ENCODE assay signal across 20 mouse cellular contexts in the genomic region with DNA sequence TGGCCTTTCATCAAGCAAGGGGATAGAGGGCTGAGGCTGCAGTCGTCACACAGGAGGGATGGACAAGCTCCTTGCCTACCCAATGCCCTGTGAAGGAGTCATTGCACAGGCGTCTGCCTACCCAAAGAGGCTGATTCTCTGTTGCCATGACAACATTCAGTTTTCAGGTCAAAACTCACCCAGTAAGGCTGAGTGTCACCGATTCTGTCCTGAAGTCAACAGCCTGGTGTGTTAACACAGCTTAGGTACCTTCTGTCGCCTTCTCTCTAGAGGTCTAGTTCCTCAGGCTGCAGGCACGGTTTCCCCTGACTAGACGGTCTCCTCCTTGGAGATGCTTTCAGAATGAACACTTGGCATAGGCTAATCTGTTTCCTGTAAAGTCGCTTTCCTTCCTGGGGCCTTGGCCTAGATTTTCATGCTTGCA. TPM values are rescaled to one million over a fixed set of nuclear protein-coding genes. Genes with fewer than 3 reads are reported as not detected.
DNase-seq lines count a peak whose midpoint lies in the region; TF ChIP-seq lines count a peak whose summit lies in the region.
"Had no signal": no experiment of that assay in that cellular context is flagged by ENCODE, and none has a peak within 500 bp of the region (broad histone marks: within the 10 kb centered on the region; RNA-seq: fewer than 3 reads in every experiment).

No protein-coding gene starts in this region.

- H3K4me1 ChIP-seq in liver, adult 2 months (ENCODE audit: control insufficient read depth, insufficient read depth, low read length): peaks cover 3% of the 10 kb centered on the region; the same call in 1 of the 2 replicates
- no peaks in the 10 kb centered on the region for H3K4me1 ChIP-seq in kidney, adult 2 months (ENCODE audit: control insufficient read depth, insufficient read depth, low read length)
- H3K4me1 ChIP-seq: hindbrain, embryonic 12.5 days; intestine, embryonic 15.5 days; midbrain, embryonic 12.5 days had no signal

- no peak for TF ChIP-seq CTCF in liver, adult 2 months (IDR thresholded peaks at IDR 0.05; ENCODE audit: low read depth, low read length)
- no peak for TF ChIP-seq CTCF in kidney, adult 2 months (conservative IDR thresholded peaks at IDR 0.05; ENCODE audit: insufficient read depth, insufficient read length, low read depth, low read length)

- H3K27me3 ChIP-seq in liver, adult 2 months (ENCODE audit: control insufficient read depth, insufficient read depth, low read length): no peaks in the 10 kb centered on the region
- no peaks in the 10 kb centered on the region for H3K27me3 ChIP-seq in kidney, adult 2 months (replicated peaks; ENCODE audit: control insufficient read depth, insufficient read depth, low read length)
- H3K27me3 ChIP-seq: hindbrain, embryonic 12.5 days; intestine, embryonic 15.5 days; midbrain, embryonic 12.5 days had no signal

- peak; percentile 35 for DNase-seq in cerebellum, adult 11-12 months
- DNase-seq in cerebellum, postnatal 4 days (ENCODE audit: low spot score in 2 of 2): no peak
- peak; percentile 31 to 40 for DNase-seq in frontal cortex, postnatal 36 days (ENCODE audit: low spot score in 2 of 2)
- DNase-seq in frontal cortex, postnatal 14 days (ENCODE audit: low spot score in 2 of 2): no peak
- DNase-seq in liver, adult 2 months (ENCODE audit: extremely low read depth, low read depth, low spot score): peak; percentile 20
- DNase-seq in liver: no peak
- DNase-seq in brain, adult 2 months (ENCODE audit: low read depth, low spot score): peak; percentile 85
- DNase-seq in kidney, adult 2 months: no peak
- DNase-seq: adrenal gland, postnatal 36 days; gastrocnemius, adult 2 months; heart, postnatal 10 days; kidney, postnatal 4 days; thymus, postnatal 14 days had no signal

- H3K27ac ChIP-seq in liver, adult 2 months (replicated peaks; ENCODE audit: insufficient read depth, low read depth, low read length): no peak overlapping the region
- H3K27ac ChIP-seq in kidney, adult 2 months (ENCODE audit: insufficient read depth, low read depth, low read length): no peak overlapping the region
- H3K27ac ChIP-seq: embryonic facial prominence, embryonic 10.5 days; gastrocnemius, adult 2 months; hindbrain, embryonic 12.5 days; intestine, embryonic 15.5 days; liver, embryonic 14.5 days; midbrain, embryonic 12.5 days had no signal

- H3K79me2 ChIP-seq in liver, adult 2 months (ENCODE audit: control insufficient read depth, insufficient read depth, low read length): no peaks in the 10 kb centered on the region

- H3K36me3 ChIP-seq in liver, adult 2 months (ENCODE audit: control insufficient read depth, insufficient read depth, low read length): no peaks in the 10 kb centered on the region; the same call in 1 of the 2 replicates
- H3K36me3 ChIP-seq in kidney, adult 2 months (ENCODE audit: control insufficient read depth, insufficient read depth, low read length): no peaks in the 10 kb centered on the region

- H3K9ac ChIP-seq in liver, adult 2 months (ENCODE audit: low read depth, low read length): no peak overlapping the region
- H3K9ac ChIP-seq: hindbrain, embryonic 12.5 days; intestine, embryonic 15.5 days; liver, embryonic 14.5 days; midbrain, embryonic 12.5 days had no signal

- WGBS in liver, adult 2 months: 77% methylated on average over 7 of the region's 7 CpGs
- WGBS in kidney, adult 2 months: 75% methylated on average over 7 of the region's 7 CpGs

- TF ChIP-seq POLR2A in liver, adult 2 months (IDR thresholded peaks at IDR 0.05; ENCODE audit: extremely low read depth, insufficient read depth, low read length): no peak
- TF ChIP-seq POLR2A in kidney, adult 2 months (IDR thresholded peaks at IDR 0.05; ENCODE audit: low read depth, low read length): no peak

- no peak overlapping the region for H3K4me3 ChIP-seq in liver, adult 2 months (ENCODE audit: insufficient read depth, low read depth, low read length)
- no peak overlapping the region for H3K4me3 ChIP-seq in kidney, adult 2 months (ENCODE audit: insufficient read depth, low read depth, low read length)
- H3K4me3 ChIP-seq: embryonic facial prominence, embryonic 10.5 days; gastrocnemius, adult 2 months; hindbrain, embryonic 12.5 days; intestine, embryonic 15.5 days; midbrain, embryonic 12.5 days; myocyte had no signal

RNA-seq across cellular contexts. Expression of a gene that starts 14.9 kb away (rescaled TPM):
- total RNA-seq in liver, adult 2 months (2014; rRNA removed): 2.3 and 2.8 TPM in 2 replicates
- polyA plus RNA-seq in liver, adult 2 months (2012; rRNA removed): 2.6 and 5.1 TPM in 2 replicates
- polyA plus RNA-seq in kidney, adult 2 months (2012; rRNA removed): 7.1 and 8.5 TPM in 2 replicates

RNA-seq across cellular contexts. Expression of a gene that starts 15.0 kb away (rescaled TPM):
- 7.4 and 9.2 TPM in 2 replicates for total RNA-seq in liver, adult 2 months (2014; rRNA removed)
- polyA plus RNA-seq in liver, adult 2 months (2012; rRNA removed): 1.9 and 2.6 TPM in 2 replicates
- polyA plus RNA-seq in kidney, adult 2 months (2012; rRNA removed): 3.6 and 5.3 TPM in 2 replicates

RNA-seq across cellular contexts. Expression of a gene that starts 45.6 kb away (rescaled TPM):
- 1.3 and 1.7 TPM in 2 replicates for total RNA-seq in liver, adult 2 months (2014; rRNA removed)
- polyA plus RNA-seq in liver, adult 2 months (2012; rRNA removed): 1.1 and 1.9 TPM in 2 replicates
- polyA plus RNA-seq in kidney, adult 2 months (2012; rRNA removed): 11.4 and 11.6 TPM in 2 replicates
- polyA plus RNA-seq: G1E had no signal

RNA-seq across cellular contexts. Expression of a gene that starts 54.7 kb away (rescaled TPM):
- total RNA-seq in liver, adult 2 months (2014; rRNA removed): 34.8 and 40.8 TPM in 2 replicates
- polyA plus RNA-seq in liver, adult 2 months (2012; rRNA removed): 16.4 and 17.8 TPM in 2 replicates
- polyA plus RNA-seq in kidney, adult 2 months (2012; rRNA removed): 33.3 and 40.6 TPM in 2 replicates

Comparison
In these comparisons a context has a peak if more than half of its experiments do, and no peak if none do; other contexts are left out.
1. DNase-seq: peak in cerebellum, adult 11-12 months (single experiment), frontal cortex, postnatal 36 days (2 of 2), liver, adult 2 months (single experiment) and brain, adult 2 months (single experiment); none in cerebellum, postnatal 4 days (0 of 2), frontal cortex, postnatal 14 days (0 of 2), liver (single experiment) and kidney, adult 2 months (single experiment).